Mouse (Mus musculus): ENCODE measurements at regions not wholly inside any gene's neighbourhood (a gene's known extent, or its start where the extent isn't known, plus 50 kb on each side); places are given as distances from the start of the nearest gene placed in this dataset.
"Not testable (repeated sequence)": the region's sequence is repeated elsewhere in the genome, so short reads cannot be mapped to it uniquely, and the experiment has no call there.

DNA sequence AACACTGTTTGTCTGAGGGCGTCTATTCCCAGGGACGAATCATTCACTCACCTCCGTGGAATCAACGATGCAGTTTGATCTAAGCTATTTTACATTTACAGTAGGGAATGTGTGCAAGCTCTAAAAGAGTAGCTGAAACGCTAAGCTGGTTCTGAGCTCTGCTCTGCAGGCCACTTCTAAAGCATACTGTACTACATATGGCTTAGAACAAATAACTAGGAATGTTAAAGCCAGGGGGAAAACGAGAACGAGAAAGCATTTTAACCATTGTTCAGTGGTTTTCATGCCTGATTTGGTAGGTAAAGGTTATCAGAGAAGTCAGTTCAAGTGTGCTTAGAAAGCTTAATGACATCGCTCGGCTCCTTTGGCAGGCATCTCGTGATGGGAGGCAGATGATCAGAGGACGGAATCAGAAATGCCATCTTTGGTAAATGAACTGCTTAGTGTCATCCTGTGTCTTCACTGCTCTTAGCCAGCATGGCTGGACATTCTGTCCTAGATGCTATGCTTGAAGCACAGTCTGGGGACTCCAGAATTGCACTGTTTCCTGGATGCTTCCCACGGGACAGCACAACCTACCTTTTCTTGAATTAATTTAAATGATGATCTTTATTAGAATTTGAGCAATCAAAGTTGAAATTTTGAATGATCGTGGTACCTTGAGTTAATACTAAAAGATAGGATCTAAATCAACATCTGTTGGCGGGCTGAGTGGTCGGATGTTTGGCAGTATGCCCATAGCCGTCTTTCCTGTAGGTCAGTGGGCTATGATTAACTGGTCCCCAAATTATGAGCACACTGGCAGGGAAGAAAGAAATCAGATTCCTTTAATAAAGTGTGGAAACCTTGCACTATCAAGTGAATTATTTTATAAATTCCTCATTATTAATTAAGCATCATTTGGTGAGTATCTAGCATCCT lies 495.2 kb downstream of the Hace1 start:
- DNase-seq (ENCODE audit: low read depth, low spot score): no peak

DNA sequence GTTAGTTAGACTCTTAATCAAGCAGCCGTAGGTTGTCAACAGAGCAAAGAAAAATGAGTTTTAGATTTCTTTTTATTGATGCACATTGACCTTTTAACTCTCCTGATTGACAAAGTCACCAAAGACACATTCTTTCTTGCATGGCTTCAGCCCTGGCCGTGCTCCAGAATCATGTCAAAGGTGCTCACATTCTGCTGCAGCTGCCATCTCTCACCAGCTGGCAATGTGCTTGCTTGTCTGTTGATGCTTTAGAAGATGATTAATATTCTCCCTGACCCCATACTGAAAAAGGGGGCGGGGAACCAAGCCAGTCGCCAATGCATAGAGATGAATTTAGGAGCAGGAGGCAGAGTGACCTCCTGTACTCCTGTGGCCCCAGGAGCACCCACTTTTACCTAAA lies 510.1 kb downstream of the Hace1 start:
- DNase-seq (ENCODE audit: low read depth, low spot score): no peak

DNA sequence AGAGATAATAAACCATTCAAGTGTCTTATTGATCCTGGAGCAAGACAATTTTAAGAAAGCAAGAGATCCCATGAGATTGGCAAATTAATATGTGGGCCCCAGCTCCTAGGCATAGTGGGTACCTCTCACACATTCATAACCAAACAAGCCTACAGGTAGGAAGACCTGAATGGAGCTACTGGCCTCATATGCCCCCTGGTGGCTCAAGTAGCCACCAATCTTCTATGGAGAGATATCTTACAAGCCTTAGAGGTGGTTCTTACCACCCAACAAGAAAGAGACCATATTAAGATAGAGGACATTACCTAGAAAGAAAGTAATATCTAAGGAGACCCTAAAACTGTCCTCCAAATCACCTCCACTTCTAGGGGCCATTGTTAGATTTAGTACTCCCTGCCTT lies 523.2 kb downstream of the Hace1 start:
- no peak for DNase-seq (ENCODE audit: low read depth, low spot score)

DNA sequence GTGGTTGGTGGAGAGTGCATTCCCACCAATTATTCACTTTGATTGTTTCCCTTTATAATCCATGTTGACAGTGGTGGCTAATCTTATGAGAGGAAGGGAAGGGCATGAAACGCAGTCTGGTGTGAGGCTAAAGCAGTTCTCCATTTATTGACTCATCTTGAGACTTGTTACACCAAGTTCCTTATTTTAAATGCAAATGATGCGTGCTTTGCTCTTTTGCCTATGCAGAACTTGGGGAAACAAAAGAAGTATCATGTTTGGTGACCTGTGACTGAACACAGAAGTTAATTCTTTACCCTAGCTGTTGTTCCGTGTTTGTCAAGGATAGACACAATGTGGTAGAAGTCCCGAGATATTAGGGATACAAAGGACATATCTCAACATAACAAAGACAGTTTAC lies 531.2 kb downstream of the Hace1 start:
- no peak for DNase-seq (ENCODE audit: low read depth, low spot score)

DNA sequence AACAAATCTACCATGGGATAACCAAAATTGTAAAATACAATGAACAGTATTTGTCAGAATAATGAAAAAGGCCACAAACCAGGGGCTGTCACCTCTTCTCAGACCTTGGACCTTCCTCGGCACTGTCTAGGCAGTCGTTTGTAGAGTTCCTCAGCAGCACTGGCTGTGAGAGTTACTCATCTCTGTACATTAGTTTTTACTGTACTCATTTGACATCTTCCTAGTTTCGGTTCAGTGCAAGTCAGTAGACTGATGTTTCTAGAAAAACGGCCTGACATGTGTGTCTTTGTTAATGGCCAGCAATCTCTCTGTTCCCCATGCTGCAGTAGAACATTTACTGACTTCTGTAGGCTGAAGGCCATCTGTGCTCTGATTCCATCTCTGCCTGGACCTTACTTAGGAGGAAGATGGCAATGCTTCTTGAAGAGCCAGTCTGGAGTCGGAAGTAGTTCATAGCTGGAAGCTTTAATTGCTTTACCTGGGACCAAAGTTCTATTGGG lies 537.1 kb downstream of the Hace1 start:
- DNase-seq (ENCODE audit: low read depth, low spot score): no peak

DNA sequence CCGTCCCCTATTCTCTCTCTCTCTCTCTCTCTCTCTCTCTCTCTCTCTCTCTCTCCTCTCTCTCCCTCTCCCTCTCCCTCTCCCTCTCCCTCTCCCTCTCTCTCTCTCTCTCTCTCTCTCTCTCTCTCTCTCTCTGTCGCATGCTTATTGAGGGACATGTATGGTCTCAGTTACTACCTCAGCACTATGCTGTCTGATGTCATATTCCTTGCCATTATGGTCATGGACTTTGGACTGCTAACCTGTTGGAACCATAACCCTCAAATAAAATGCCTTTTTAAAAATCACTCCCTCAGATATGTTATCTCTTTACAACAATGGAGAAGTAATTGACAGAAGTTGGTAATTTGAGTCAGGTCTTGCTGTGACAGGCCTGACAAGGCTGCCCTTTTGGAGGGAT lies 544.8 kb downstream of the Hace1 start:
- DNase-seq (ENCODE audit: low read depth, low spot score): not testable (repeated sequence)

DNA sequence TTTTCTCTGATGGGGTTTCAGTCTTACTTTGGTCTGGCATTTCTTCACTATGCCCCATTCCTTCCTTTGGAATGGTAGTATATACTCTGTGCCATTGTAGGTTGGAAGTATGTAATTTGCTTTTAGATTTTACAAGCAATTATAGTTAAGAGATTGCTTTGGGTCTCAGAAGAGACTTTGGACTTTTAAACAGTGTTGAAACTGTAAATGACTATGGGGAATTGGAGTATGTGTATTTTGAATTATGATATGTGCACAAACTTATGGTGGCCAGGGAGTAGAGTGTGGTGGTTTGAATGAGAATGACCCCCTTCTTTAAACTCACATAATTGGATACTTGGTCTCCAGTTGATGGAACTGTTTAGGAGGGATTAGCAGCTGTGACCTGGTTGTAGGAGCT lies 546.2 kb downstream of the Hace1 start:
- DNase-seq (ENCODE audit: low read depth, low spot score): no peak

DNA sequence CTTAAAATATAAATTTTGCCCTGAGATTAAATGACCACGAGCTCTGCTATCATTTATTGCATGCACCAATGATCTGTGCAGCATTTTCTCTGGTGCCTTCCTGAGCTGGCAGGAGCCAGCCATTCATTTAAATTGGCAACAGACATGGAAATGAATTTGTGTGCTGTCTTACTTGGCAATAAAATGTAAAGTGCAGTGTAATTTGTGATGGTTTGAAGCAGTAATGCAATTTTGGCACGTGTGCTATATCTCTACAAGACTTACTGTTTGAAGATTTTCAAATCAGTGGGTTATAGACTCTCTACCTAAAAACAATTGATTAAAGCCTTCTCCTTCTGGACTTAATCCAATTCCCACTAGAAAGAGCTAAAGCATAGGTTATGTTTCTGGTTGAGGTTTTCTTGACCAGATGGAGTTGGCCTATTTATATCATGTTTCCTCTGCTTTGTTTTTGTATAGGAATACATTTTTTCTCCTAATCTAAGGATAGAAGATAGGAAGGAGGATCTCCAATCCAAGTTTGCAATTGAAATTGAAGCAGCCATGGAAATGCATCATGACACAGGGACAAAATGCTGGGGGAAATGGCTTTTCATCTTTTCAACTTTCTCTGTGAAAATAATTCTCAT lies 557.6 kb downstream of the Hace1 start:
- no peak for DNase-seq (ENCODE audit: low read depth, low spot score)

DNA sequence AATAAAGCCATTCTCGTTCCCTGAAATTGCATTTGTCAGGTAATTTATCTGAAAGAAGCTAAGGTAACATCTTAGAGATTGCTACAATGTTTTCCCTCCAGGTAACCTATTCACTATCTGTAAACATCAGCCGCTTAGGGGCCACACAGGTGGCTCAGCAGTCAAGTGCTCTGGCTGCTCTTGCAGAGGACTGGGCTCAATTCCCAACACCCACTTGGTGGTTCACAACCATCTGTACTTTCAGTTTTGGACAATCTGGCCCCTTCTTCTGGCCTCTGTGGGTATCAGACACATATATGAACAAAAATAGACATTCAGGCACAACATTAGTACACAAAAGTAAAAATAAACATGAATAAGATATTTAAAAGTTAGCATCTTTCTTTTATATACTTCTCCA lies 596.4 kb downstream of the Hace1 start:
- no peak for DNase-seq (ENCODE audit: low read depth, low spot score)

DNA sequence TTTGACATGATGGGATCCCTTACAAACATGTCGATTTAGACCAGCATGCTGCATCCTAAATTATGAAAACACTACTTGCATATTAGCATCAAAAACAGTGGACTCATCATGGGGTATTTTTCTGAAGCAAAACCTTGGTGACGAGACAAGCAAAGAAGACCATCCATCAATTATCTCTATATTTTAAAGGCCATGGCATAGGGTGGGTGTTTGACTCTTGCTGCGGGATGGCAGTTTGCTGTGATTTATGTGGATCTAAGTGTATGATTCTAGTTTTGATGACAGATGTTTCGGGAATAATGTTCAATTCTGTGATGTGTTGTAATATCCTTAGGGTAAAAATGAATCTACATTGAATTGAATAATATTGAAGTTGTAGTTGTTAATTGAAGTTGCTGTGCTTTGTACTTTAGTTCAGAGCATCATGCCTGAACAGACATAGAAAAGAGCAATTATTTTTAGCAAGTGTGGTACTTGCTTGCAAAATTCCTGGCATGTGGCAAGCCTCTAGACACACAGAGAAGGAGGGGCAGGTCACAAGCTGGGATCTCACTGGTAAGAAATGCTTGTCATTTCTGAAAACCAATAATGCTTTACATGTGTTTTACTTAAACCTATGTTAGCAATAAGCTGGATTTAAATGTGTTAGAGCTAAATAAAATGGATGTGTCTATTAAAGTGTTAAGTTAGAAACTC lies 608.3 kb downstream of the Hace1 start:
- DNase-seq (ENCODE audit: low read depth, low spot score): no peak

DNA sequence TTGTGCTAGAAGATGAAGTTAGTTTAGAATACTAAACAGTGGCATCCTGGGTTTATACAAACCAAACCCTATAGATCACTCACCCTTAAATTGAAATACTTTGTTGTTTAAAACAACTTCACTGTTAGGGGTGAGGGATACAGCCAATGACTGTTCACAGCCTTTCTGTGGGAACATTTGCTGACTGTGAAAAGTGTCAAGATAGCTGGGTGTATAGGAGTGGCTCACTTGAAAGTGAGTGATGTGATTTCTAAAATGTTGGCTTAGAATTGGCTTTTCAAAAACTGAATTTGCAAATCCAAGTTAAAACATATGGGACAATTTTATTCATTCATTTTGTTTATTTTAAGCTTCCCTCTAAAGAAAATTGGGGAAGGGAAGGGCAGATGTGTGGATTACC lies 616.5 kb downstream of the Hace1 start:
- no peak for DNase-seq (ENCODE audit: low read depth, low spot score)

DNA sequence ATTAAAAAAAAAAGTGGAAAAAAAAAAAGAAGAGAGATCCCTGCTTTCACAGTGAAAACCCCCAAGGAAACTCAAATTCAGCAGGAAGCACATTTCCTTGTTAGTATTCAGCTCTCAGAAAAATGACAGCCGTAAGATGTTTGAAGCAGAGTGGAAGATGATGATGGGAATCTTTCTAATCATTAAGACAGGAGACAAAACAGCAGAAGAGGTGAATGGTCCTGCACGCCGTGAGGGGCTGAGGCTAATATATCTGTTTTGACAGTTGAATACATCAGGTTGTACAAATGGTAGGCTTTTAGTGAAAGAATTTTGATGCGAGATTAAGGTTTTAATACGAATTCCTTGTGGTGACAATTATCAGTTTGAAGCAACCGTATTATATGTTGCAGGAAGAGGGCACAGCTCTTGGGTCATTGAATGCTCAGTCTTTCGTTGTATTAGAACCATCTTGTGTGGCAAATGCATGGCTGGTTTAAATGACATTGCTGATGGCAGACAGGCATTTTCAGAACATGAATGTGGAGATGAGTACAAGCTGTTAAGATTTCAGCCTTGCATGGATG lies 649.3 kb downstream of the Hace1 start:
- no peak for DNase-seq (ENCODE audit: low read depth, low spot score)

DNA sequence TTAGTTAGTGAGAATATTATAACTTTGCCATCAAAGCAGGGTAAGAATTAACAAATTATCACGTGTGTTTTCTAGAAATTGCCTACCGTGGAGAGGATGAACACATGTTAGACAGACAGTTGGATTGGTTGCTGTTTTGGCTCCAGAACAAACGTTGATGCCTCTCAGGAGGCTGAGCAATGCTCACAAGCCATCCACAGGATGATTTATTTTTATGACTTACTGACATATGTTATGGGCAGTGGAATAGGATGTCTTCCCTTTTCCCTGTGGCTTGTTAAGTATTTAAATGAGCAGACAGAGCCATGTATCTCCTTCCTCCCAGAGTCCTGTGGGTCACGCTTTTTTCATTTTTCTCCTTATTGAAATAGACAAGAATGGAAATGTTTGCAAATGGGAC lies 652.0 kb downstream of the Hace1 start:
- no peak for DNase-seq (ENCODE audit: low read depth, low spot score)

DNA sequence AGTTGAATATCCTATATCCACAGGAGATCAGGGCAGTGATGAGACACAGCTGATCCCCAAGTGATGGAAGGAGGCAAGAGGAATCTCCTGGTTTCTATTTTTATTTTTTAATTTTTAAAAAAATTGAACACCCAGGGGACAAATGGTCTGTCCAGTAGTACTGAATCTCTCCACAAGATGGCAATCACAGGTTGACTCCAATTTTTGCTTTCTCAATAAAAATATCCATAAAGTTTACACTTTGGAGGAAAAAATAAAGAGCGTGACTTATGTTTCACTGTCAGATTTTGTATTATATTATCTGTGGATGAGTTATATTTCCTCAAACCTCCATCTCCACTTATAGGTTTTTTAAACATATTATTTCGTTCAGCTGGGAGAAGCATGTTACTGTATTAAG lies 658.0 kb downstream of the Hace1 start:
- DNase-seq (ENCODE audit: low read depth, low spot score): no peak

DNA sequence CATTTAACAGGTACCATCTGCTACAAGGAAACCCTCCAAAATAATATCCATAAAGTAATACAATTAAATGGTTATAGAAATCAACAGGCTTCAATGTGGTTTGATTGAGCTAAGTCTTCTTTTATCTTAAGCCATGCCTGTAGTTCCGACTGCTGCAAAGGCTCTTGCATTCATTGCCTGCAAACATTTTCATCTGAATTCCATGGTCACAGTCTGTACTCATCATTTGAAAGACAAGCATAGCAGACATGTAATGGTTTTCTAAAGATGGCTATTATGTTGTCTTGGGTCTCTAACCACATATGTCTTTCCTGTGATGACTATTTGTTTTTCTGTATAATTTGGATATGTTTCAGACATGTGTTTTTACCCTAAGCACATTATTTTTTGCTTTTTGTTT lies 677.9 kb downstream of the Hace1 start:
- no peak for DNase-seq (ENCODE audit: low read depth, low spot score)

DNA sequence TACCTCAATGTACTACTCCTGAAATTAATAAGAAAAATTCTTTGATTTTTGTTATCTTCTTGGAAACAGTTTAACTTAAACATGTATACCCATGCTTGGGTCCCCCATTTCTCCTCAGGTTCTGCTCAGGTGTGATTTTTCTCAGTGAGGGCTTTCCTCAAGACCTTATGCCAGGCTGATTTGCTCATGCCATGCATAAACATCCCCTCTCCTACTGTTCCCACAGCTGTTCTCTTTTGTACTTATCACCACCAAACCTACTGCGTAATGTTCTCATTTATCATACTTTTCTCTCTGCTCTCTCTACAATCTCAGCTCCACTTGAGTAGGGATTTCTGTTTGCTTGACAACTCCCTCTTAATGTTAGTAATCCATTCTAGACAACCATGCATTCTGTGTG lies 692.1 kb downstream of the Hace1 start:
- DNase-seq (ENCODE audit: low read depth, low spot score): no peak

DNA sequence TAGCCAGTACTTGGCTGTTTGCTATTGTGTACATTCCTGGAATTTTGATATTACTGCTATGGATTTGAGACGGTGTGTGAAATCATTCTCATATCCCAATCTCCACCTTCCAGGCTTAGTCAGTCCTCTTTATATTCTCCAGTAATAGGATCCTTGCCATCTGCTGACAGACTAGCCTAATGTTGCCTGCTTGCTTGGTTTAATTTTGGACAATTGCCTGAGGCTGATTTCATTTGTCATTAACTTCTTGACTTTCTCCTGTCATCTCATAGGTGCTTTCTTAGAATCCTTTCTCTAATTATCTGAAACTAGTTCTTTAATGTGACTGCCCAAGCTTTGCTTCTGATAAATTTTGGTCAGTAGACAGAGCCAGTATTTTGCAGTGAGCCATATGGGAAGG lies 696.2 kb downstream of the Hace1 start:
- DNase-seq (ENCODE audit: low read depth, low spot score): no peak

DNA sequence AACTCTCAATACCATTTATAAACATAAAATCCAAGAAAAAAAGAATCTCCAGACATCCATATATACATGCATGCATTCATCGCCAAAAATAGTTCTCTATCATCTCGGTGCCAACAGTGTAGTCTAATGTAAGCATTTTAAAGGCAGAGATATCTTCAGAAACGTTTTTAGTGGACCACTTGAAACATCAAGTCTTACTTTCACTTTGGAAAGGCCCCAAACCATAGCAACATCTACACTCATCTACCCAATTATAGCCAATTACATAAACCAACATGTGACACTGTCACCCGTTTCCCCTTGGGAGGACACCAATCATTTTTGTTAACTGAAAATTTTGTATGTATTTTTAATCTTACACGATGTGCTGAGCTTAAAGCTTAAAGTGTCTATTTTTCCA lies 716.7 kb downstream of the Hace1 start:
- no peak for DNase-seq (ENCODE audit: low read depth, low spot score)

DNA sequence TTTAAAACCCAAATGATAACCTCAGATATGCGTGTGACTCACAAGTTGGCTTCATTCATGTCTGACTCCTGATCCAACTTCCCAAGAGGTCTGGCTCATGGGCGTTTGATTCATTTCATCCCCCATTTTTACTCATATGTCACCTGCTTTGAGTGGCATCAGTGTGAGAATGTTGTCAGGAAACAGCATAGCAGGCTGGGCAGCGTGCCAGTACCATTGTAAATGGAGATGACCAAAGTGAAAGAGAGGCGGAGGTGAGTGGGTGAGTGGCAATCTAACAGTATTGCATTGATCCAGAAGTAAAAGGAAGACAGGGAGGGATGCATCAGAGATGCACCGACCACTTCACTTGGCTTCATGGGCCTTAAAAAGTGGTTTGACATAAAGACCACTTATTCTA lies 720.7 kb downstream of the Hace1 start:
- no peak for DNase-seq (ENCODE audit: low read depth, low spot score)

DNA sequence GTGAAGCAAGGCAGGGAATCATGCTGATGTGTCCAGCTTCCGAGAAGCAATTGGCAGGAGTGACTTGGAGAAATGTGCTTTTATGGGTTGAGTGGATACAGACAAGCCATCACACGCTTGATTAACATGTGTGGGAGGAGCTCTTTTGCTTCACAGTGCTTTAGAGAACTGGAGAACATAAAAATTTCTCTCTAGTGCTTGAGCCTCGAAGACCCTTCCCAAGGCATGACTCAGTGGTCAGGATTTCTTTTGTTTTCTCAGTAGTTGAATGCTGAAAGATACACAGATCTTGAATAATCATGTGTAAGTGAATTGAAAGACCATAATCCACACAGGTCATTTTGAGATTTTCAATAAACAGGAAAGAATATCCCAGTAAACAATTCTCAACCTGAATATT lies 721.9 kb downstream of the Hace1 start:
- no peak for DNase-seq (ENCODE audit: low read depth, low spot score)

DNA sequence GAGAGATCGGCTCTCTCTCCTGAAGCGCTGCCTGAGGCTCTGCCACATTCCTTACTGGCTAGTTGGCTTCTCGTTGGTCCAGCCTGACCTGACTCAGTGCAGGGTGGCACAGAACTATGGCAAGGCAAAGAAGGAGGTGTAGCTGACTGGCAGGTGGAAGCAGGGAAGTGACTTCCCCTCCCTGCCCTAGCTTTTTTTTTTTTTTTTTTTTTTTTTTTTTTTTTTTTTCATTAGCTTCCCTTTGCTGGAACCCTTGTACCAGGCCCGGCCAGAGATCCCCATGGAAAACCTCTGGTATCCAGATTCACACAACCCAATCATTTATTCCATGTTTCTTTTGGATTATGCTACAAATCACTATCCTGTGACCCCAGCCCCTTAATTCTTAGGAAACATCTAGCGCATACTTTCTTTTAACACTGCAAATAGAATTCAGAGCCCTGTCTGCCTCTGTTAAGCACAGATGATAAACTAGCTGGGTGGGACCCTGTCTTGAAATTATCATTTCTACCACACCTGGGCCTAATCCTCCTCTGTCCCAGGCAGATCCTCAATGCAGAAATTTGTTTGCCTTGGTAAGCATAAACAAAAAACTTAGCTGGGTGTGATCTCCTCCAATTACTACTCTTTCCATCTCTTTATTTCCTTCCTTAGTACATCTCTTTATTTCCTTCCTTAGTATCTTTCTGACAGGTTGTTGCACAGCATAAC lies 742.9 kb downstream of the Hace1 start:
- DNase-seq (ENCODE audit: low read depth, low spot score): no peak

DNA sequence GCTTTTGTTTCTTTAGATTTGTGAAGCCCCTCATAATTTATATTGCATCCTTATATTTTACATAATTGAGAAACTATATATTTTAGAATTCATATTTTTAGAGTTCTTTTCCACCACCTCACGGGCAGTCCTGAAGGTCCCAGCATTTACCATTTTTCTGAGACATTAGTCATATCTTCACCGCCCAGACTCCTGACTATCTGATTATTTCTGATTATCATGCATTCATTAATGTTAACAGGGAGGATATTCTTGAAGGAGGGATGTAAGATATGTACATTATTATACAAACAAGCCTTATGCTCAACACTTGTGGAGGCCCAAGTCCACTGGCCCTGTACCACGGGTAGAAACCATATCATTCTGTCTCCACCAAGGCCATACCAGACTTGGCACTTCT lies 743.4 kb downstream of the Hace1 start:
- DNase-seq (ENCODE audit: low read depth, low spot score): no peak
